Mouse (Mus musculus): ENCODE data around the gene Fam13a. TPM values are rescaled to one million over a fixed set of nuclear protein-coding genes. Genes with fewer than 3 reads are reported as not detected.

The Fam13a gene
- polyA plus RNA-seq, 1 experiment from 2014 or later: 12.3 TPM

DNA sequence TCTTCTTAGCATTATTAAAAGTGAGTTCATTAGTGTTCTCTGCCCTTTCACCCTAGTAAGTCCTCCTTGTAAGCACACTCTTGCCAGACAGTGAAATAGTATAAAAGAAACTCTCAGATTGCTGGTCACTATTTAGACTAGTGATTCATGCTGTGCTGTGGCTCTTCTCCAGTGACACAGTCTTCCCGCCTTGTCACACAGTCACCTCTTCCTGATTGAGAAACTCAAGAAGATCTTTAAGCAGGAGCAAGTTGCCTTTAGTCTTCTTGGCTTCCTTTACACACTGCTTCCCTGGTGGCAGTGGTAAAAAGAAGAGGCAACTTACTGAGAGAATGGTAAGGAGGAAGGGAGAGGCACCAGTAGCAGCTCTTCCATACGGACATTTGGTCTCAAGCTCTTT, 6.3 kb upstream of the Fam13a start:
- no peak for ATAC-seq (replicated peaks; ENCODE audit: extremely low read depth, insufficient read depth, low FRiP score)
- no peaks in the 10 kb centered on the region for H3K36me3 ChIP-seq (ENCODE audit: control insufficient read depth, insufficient read depth)
- no peak overlapping the region for H3K27ac ChIP-seq (ENCODE audit: low read length)
- no peaks in the 10 kb centered on the region for H3K27me3 ChIP-seq (ENCODE audit: control insufficient read depth, insufficient read depth, low read length)
- H3K9ac ChIP-seq (ENCODE audit: low read length): no peak overlapping the region
- H3K9me3 ChIP-seq (replicated peaks; ENCODE audit: control insufficient read depth, low read length): no peaks in the 10 kb centered on the region
- H3K4me1 ChIP-seq (ENCODE audit: control insufficient read depth, insufficient read depth, low read length): no peaks in the 10 kb centered on the region
- no peak overlapping the region for H3K4me3 ChIP-seq (ENCODE audit: low read length)
- H3K4me2 ChIP-seq (ENCODE audit: low read depth, low read length): no peak overlapping the region
- 87% methylated on average over 2 of the region's 2 CpGs for WGBS

GRCm38 (mm10) chr6:59030037-59030436, 5.7 kb upstream of the Fam13a start:
- H3K27ac ChIP-seq (ENCODE audit: low read length): no peak overlapping the region
- H3K27me3 ChIP-seq (ENCODE audit: control insufficient read depth, insufficient read depth, low read length): no peaks in the 10 kb centered on the region
- no peaks in the 10 kb centered on the region for H3K36me3 ChIP-seq (ENCODE audit: control insufficient read depth, insufficient read depth)
- H3K9ac ChIP-seq (ENCODE audit: low read length): no peak overlapping the region
- H3K4me3 ChIP-seq (ENCODE audit: low read length): no peak overlapping the region
- H3K9me3 ChIP-seq (replicated peaks; ENCODE audit: control insufficient read depth, low read length): no peaks in the 10 kb centered on the region
- no peak for ATAC-seq (replicated peaks; ENCODE audit: extremely low read depth, insufficient read depth, low FRiP score)
- no peak overlapping the region for H3K4me2 ChIP-seq (ENCODE audit: low read depth, low read length)
- no peaks in the 10 kb centered on the region for H3K4me1 ChIP-seq (ENCODE audit: control insufficient read depth, insufficient read depth, low read length)

- Histone ChIP-seq H3K27me3 (ENCODE audit: control insufficient read depth, insufficient read depth, low read length) (no peaks in the 10 kb centered on the region), H3K4me2 (ENCODE audit: low read depth, low read length) (no peak overlapping the region), H3K4me1 (ENCODE audit: control insufficient read depth, insufficient read depth, low read length) (peaks cover 3% of the 10 kb centered on the region; the same call in 1 of the 2 replicates), H3K9me3 (replicated peaks; ENCODE audit: control insufficient read depth, low read length) (no peaks in the 10 kb centered on the region), H3K4me3 (ENCODE audit: low read length) (no peak overlapping the region), H3K9ac (ENCODE audit: low read length) (no peak overlapping the region), H3K27ac (ENCODE audit: low read length) (no peak overlapping the region), H3K36me3 (ENCODE audit: control insufficient read depth, insufficient read depth) (no peaks in the 10 kb centered on the region)
- 65% methylated on average over 2 of the region's 2 CpGs for WGBS
- no peak for ATAC-seq (replicated peaks; ENCODE audit: extremely low read depth, insufficient read depth, low FRiP score)
Observed at GRCm38 (mm10) chr6:59028871-59029270, 4.5 kb upstream of the Fam13a start.

- Histone ChIP-seq H3K4me2 (ENCODE audit: low read depth, low read length) (peak overlapping the region; percentile 69), H3K9ac (ENCODE audit: low read length) (peak overlapping the region; percentile 53), H3K27ac (ENCODE audit: low read length) (peak overlapping the region; percentile 74), H3K27me3 (ENCODE audit: control insufficient read depth, insufficient read depth, low read length) (no peaks in the 10 kb centered on the region), H3K4me3 (ENCODE audit: low read length) (peak overlapping the region; percentile 69), H3K9me3 (replicated peaks; ENCODE audit: control insufficient read depth, low read length) (no peaks in the 10 kb centered on the region), H3K4me1 (ENCODE audit: control insufficient read depth, insufficient read depth, low read length) (peaks cover 8% of the 10 kb centered on the region; the same call in 1 of the 2 replicates), H3K36me3 (ENCODE audit: control insufficient read depth, insufficient read depth) (no peaks in the 10 kb centered on the region)
- WGBS: 19% methylated on average over 3 of the region's 3 CpGs
- no peak for ATAC-seq (replicated peaks; ENCODE audit: extremely low read depth, insufficient read depth, low FRiP score)
Observed at GRCm38 (mm10) chr6:59024806-59025205, 457 bp upstream of the Fam13a start.

DNA sequence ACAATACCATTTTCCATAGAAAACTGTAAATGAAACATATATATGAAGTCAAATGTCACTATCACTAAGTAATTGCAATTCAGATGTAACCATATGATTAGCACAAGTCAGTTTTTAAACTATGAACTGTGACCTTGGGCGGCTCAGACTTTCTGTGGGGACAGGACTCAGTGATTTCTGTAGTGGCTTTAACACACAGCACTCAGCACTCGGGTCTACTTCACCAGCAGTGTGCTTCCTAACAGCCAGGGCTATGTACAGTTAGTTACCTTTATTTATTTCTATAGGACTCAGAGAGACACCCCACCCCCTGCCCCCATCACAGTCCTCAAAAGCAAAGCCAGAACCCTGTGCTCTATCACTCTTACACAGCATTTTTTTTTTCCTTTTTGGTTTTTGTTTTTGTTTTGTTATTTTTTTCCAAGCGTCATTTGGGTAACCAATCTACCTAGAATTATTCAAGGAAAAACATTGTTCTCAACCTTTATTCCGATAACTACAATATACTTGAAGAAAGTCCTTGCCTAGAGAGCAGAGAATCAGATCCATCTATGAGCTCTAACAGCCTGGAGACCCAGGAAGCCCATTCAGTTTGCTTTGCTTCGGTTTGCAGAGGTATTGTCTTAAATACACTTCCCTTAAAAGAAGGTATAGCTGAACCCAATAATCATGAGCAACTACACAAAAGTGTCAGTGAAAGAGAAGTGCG, 740 bp downstream of the Fam13a start:
- H3K27me3 ChIP-seq (ENCODE audit: control insufficient read depth, insufficient read depth, low read length): no peaks in the 10 kb centered on the region
- peak overlapping the region; percentile 69 for H3K4me2 ChIP-seq (ENCODE audit: low read depth, low read length)
- peaks cover 8% of the 10 kb centered on the region; the same call in 1 of the 2 replicates for H3K4me1 ChIP-seq (ENCODE audit: control insufficient read depth, insufficient read depth, low read length)
- H3K4me3 ChIP-seq (ENCODE audit: low read length): peak overlapping the region; percentile 69
- ATAC-seq (replicated peaks; ENCODE audit: extremely low read depth, insufficient read depth, low FRiP score): no peak
- no peaks in the 10 kb centered on the region for H3K36me3 ChIP-seq (ENCODE audit: control insufficient read depth, insufficient read depth)
- no peaks in the 10 kb centered on the region for H3K9me3 ChIP-seq (replicated peaks; ENCODE audit: control insufficient read depth, low read length)
- peak overlapping the region; percentile 90 for H3K27ac ChIP-seq (ENCODE audit: low read length)
- H3K9ac ChIP-seq (ENCODE audit: low read length): peak overlapping the region; percentile 74
- 38% methylated on average over 6 of the region's 6 CpGs for WGBS

DNA sequence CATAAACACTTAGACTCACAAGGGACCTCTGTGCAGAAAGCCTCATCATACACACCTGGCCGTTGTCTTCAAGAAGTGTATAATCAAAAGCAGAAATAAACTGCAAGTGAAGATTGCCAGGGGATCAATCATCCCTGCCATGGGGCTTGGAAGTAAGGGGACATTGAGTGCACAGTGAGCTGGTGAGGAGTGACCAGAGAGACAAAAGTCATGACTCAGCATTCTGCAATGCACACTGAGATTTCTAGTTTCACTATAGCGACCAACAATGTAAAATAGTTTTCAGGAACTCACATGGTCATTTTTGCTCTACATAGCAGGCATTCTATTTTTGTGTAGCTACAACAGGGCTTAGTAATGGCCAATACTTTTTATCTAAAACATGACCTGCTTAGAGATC, 1.7 kb downstream of the Fam13a start:
- Histone ChIP-seq H3K27me3 (ENCODE audit: control insufficient read depth, insufficient read depth, low read length) (no peaks in the 10 kb centered on the region), H3K4me3 (ENCODE audit: low read length) (0 out of 2 replicates have a peak overlapping the region, but pooled peaks have one; percentile 5)

GRCm38 (mm10) chr6:59020346-59020745, 4.0 kb downstream of the Fam13a start:
- Histone ChIP-seq H3K27me3 (ENCODE audit: control insufficient read depth, insufficient read depth, low read length) (no peaks in the 10 kb centered on the region), H3K4me1 (ENCODE audit: control insufficient read depth, insufficient read depth, low read length) (peaks cover 10% of the 10 kb centered on the region; the same call in 1 of the 2 replicates), H3K9me3 (replicated peaks; ENCODE audit: control insufficient read depth, low read length) (no peaks in the 10 kb centered on the region), H3K9ac (ENCODE audit: low read length) (no peak overlapping the region), H3K4me3 (ENCODE audit: low read length) (no peak overlapping the region), H3K27ac (ENCODE audit: low read length) (no peak overlapping the region), H3K4me2 (ENCODE audit: low read depth, low read length) (no peak overlapping the region), H3K36me3 (ENCODE audit: control insufficient read depth, insufficient read depth) (no peaks in the 10 kb centered on the region)
- WGBS: 77% methylated on average over 2 of the region's 2 CpGs
- no peak for ATAC-seq (replicated peaks; ENCODE audit: extremely low read depth, insufficient read depth, low FRiP score)

More for the DNA sequence above, 1.7 kb downstream of the Fam13a start:
- no peak overlapping the region for H3K27ac ChIP-seq (ENCODE audit: low read length)
- 55% methylated on average over 2 of the region's 2 CpGs for WGBS
- H3K9me3 ChIP-seq (replicated peaks; ENCODE audit: control insufficient read depth, low read length): no peaks in the 10 kb centered on the region
- no peaks in the 10 kb centered on the region for H3K36me3 ChIP-seq (ENCODE audit: control insufficient read depth, insufficient read depth)
- ATAC-seq (replicated peaks; ENCODE audit: extremely low read depth, insufficient read depth, low FRiP score): no peak
- H3K9ac ChIP-seq (ENCODE audit: low read length): peak overlapping the region; percentile 30; the same call in 1 of the 2 replicates
- H3K4me1 ChIP-seq (ENCODE audit: control insufficient read depth, insufficient read depth, low read length): peaks cover 8% of the 10 kb centered on the region; the same call in 1 of the 2 replicates
- H3K4me2 ChIP-seq (ENCODE audit: low read depth, low read length): peak overlapping the region; percentile 69

GRCm38 (mm10) chr6:59019847-59020246, 4.5 kb downstream of the Fam13a start:
- H3K27ac ChIP-seq (ENCODE audit: low read length): no peak overlapping the region
- no peak overlapping the region for H3K9ac ChIP-seq (ENCODE audit: low read length)
- H3K4me2 ChIP-seq (ENCODE audit: low read depth, low read length): no peak overlapping the region
- no peak for ATAC-seq (replicated peaks; ENCODE audit: extremely low read depth, insufficient read depth, low FRiP score)
- no peaks in the 10 kb centered on the region for H3K27me3 ChIP-seq (ENCODE audit: control insufficient read depth, insufficient read depth, low read length)
- H3K4me1 ChIP-seq (ENCODE audit: control insufficient read depth, insufficient read depth, low read length): peaks cover 10% of the 10 kb centered on the region; the same call in 1 of the 2 replicates
- WGBS: 45% methylated on average over 1 of the region's 1 CpGs
- no peak overlapping the region for H3K4me3 ChIP-seq (ENCODE audit: low read length)
- H3K9me3 ChIP-seq (replicated peaks; ENCODE audit: control insufficient read depth, low read length): no peaks in the 10 kb centered on the region
- H3K36me3 ChIP-seq (ENCODE audit: control insufficient read depth, insufficient read depth): no peaks in the 10 kb centered on the region

GRCm38 (mm10) chr6:59016336-59016832, 8.0 kb downstream of the Fam13a start:
- Histone ChIP-seq H3K27me3 (ENCODE audit: control insufficient read depth, insufficient read depth, low read length) (no peaks in the 10 kb centered on the region), H3K27ac (ENCODE audit: low read length) (no peak overlapping the region), H3K9me3 (replicated peaks; ENCODE audit: control insufficient read depth, low read length) (no peaks in the 10 kb centered on the region), H3K36me3 (ENCODE audit: control insufficient read depth, insufficient read depth) (no peaks in the 10 kb centered on the region), H3K9ac (ENCODE audit: low read length) (no peak overlapping the region), H3K4me2 (ENCODE audit: low read depth, low read length) (no peak overlapping the region), H3K4me1 (ENCODE audit: control insufficient read depth, insufficient read depth, low read length) (peaks cover 8% of the 10 kb centered on the region; the same call in 1 of the 2 replicates), H3K4me3 (ENCODE audit: low read length) (no peak overlapping the region)
- ATAC-seq (replicated peaks; ENCODE audit: extremely low read depth, insufficient read depth, low FRiP score): no peak
- 61% methylated on average over 1 of the region's 1 CpGs for WGBS

Measured in heart, embryonic 16.5 days (tissue).